Mouse (Mus musculus) stomach, embryonic 14.5 days (tissue): ENCODE measurements at regions not wholly inside any gene's neighbourhood (a gene's known extent, or its start where the extent isn't known, plus 50 kb on each side); places are given as distances from the start of the nearest gene placed in this dataset.

Source experiments
- ATAC-seq: fragments of 200-750 bp; cut with Nextera tagmentation; 2 replicates; pipeline ENCODE4 v1.8.0; 2017; ENCODE audit warnings: low read depth, moderate TSS enrichment; ENCODE audit not compliant: insufficient number of reproducible peaks, insufficient read depth, low FRiP score
- H3K27ac ChIP-seq: fragments of 300-500 bp; sonication (generic); 2 replicates; pipeline ENCODE4 v1.5.1; 2014; ENCODE audit warnings: mild to moderate bottlenecking, low read length, moderate library complexity, mixed read lengths
- H3K27me3 ChIP-seq: fragments of 300-500 bp; sonication (generic); 2 replicates; pipeline ENCODE4 v1.6.1; 2014; ENCODE audit warnings: low read length, control low read depth, mixed read lengths; ENCODE audit not compliant: control insufficient read depth, insufficient read depth
- H3K36me3 ChIP-seq: fragments of 300-500 bp; sonication (generic); 2 replicates; pipeline ENCODE4 v1.6.1; 2014; ENCODE audit warnings: mild to moderate bottlenecking, control low read depth, low read length, moderate library complexity, mixed read lengths; ENCODE audit not compliant: control insufficient read depth, insufficient read depth
- H3K4me1 ChIP-seq: fragments of 300-500 bp; sonication (generic); 2 replicates; pipeline ENCODE4 v1.6.1; 2014; ENCODE audit warnings: low read length, control low read depth, mixed read lengths; ENCODE audit not compliant: control insufficient read depth, insufficient read depth
- H3K4me2 ChIP-seq: fragments of 300-500 bp; sonication (generic); replicated peaks from 2 replicates; pipeline ENCODE4 v1.6.1; 2014; ENCODE audit warnings: low read depth, low read length, control low read depth
- H3K4me3 ChIP-seq: fragments of 300-500 bp; sonication (generic); 2 replicates; pipeline ENCODE4 v1.5.1; 2014; ENCODE audit warnings: low read depth, low read length, control low read depth
- H3K9ac ChIP-seq: fragments of 300-500 bp; sonication (generic); replicated peaks from 2 replicates; pipeline ENCODE4 v1.6.1; 2014; ENCODE audit warnings: low read depth, mild to moderate bottlenecking, control low read depth, low read length, moderate library complexity, mixed read lengths
- H3K9me3 ChIP-seq: fragments of 300-500 bp; sonication (generic); 2 replicates; pipeline ENCODE4 v1.6.1; 2016; ENCODE audit warnings: low read depth, low read length, control low read depth; ENCODE audit not compliant: control insufficient read depth
- WGBS: fragments of 180-500 bp; shearing (Covaris S2); extraction: QIAGEN DNeasy Blood & Tissue Kit; methylation state at CpG from one replicate; pipeline ENCODE4 v1.1.7; 2014; 5-methylcytosine and 5-hydroxymethylcytosine counted together

GRCm38 (mm10) chr4:55851027-55851426 is 318.8 kb upstream of the Klf4 start:
- Histone ChIP-seq H3K36me3 (no peaks in the 10 kb centered on the region), H3K4me2 (no peak overlapping the region), H3K9me3 (no peaks in the 10 kb centered on the region), H3K27me3 (no peaks in the 10 kb centered on the region), H3K4me3 (no peak overlapping the region), H3K27ac (no peak overlapping the region), H3K9ac (no peak overlapping the region), H3K4me1 (no peaks in the 10 kb centered on the region)
- 75% methylated on average over 5 of the region's 5 CpGs for WGBS
- no peak for ATAC-seq

DNA sequence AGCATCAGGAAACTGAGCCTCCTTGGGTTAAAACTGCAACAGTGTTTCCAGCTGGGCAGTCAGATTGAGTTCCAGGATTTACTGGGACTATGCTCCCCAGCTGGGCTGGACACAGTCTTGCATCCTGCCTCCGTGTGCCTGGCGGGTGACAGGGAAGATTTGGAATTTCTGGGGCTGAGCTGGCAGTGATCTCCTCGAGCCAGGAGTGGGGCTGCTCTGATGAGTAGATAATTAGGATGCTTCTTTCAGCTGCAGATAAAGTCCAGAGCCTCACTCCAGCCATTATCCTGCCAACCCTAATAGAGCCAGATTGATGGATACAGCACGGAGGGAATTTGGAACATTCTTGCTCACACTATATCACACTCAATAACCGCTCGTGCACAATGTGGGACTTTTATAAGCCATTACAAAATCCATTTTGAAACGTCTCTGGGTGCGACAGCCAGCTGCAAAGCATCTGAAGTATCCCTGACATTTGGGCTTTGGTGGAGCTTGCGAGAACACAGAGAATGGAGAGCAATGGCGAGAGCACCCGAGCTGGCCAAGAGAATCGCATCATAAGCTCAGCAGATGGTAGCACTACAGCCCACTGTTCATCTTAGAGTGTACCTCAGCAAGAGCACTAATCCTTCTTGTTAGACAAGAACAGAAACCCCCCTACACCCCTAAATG is 311.6 kb upstream of the Klf4 start:
- Histone ChIP-seq H3K9ac (no peak overlapping the region), H3K4me1 (peaks cover 3% of the 10 kb centered on the region; the same call in 1 of the 2 replicates), H3K27ac (peak overlapping the region; percentile 56), H3K36me3 (no peaks in the 10 kb centered on the region), H3K4me2 (no peak overlapping the region), H3K4me3 (no peak overlapping the region), H3K9me3 (no peaks in the 10 kb centered on the region), H3K27me3 (no peaks in the 10 kb centered on the region)
- 22% methylated on average over 12 of the region's 12 CpGs for WGBS
- peak; percentile 82; the same call in 1 of the 2 replicates for ATAC-seq

GRCm38 (mm10) chr4:55838568-55838967 is 306.3 kb upstream of the Klf4 start:
- no peak for ATAC-seq
- no peaks in the 10 kb centered on the region for H3K9me3 ChIP-seq

DNA sequence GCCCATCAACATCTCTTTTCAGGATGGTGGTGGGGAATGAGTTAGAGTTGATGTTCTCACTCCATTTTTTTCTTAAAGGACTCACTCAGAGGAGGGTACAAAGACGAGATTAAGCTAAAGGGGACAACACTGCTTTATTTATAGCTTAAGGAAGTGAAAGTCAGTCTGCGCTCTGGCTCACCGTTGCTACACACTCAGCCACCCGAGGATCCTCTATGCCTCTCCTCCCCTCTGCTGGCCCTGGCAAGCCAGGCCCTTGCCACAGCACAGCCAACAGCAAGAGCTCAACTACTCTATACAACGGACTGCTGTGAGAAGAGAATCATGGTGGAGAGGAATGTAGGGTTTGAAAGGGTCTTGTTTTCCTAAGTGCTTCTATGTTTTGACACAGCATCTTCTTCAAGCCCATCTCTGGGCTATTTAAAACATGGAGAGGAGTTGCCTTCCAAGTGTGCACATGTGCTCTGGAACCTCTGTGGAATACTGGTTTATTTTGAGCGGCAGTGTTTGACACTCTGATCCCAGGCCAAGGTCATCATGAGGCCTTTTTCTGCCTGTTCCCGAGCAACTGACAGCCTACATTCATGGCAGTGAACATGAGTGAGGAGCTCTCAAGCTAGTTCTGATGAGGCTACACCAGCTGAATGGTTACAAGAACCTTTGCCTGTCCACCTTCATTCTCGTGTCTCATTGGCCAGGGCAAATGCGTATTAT is 291.9 kb upstream of the Klf4 start:
- Histone ChIP-seq H3K27me3 (no peaks in the 10 kb centered on the region), H3K9me3 (no peaks in the 10 kb centered on the region), H3K27ac (no peak overlapping the region), H3K4me1 (no peaks in the 10 kb centered on the region), H3K36me3 (no peaks in the 10 kb centered on the region), H3K4me3 (no peak overlapping the region), H3K9ac (no peak overlapping the region), H3K4me2 (no peak overlapping the region)
- no peak for ATAC-seq
- WGBS, result 82% methylated on average over 9 of the region's 9 CpGs

More at GRCm38 (mm10) chr4:55838568-55838967, 306.3 kb upstream of the Klf4 start:
- Histone ChIP-seq H3K4me2 (no peak overlapping the region), H3K4me1 (no peaks in the 10 kb centered on the region), H3K36me3 (no peaks in the 10 kb centered on the region), H3K27ac (no peak overlapping the region), H3K9ac (no peak overlapping the region), H3K4me3 (no peak overlapping the region), H3K27me3 (no peaks in the 10 kb centered on the region)
- 87% methylated on average over 3 of the region's 3 CpGs for WGBS

GRCm38 (mm10) chr4:55823583-55823982 is 291.3 kb upstream of the Klf4 start:
- WGBS, result 64% methylated on average over 1 of the region's 1 CpGs
- H3K4me1 ChIP-seq, result no peaks in the 10 kb centered on the region
- H3K4me3 ChIP-seq, result no peak overlapping the region
- H3K27ac ChIP-seq, result no peak overlapping the region
- H3K27me3 ChIP-seq, result no peaks in the 10 kb centered on the region
- H3K36me3 ChIP-seq, result no peaks in the 10 kb centered on the region
- H3K9me3 ChIP-seq, result no peaks in the 10 kb centered on the region
- H3K9ac ChIP-seq, result no peak overlapping the region
- H3K4me2 ChIP-seq, result no peak overlapping the region
- no peak for ATAC-seq

DNA sequence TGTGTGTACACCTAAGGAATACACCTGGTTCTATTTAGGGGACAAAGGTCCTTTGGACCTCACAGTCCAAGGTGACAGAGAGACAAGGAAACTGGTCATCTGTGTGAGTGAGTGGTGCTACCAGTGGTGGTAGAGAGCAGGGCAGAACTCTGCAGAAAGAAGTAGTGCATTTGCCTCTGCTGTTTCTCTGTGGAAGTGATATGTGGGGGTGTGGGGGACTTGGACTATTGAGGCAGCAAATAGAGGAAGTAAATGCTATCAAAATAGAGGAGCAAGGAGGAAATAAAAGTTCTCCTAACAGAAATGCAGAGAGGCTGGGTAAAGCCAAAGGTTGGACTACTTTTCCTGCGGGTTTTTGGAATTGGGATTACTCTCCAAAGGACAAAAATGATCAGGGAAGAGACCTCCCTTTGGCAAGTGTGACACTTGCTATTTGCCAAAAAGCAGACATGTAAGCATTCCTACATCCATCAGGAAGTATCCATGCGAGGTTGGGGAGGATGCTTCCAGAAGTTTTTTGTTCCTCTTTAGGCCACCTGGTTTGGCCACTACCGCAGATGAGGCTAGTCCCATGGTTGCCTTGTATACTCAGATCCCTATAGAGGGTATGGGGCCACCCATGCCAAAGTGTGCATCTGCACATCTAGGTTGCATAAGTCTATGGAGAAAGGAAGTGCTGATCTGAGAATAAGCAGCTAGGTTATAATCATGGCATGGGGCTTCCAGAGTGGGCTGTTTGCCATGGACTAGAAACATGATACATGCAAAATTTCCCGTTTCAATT is 285.0 kb upstream of the Klf4 start:
- H3K9ac ChIP-seq, result no peak overlapping the region
- H3K9me3 ChIP-seq, result no peaks in the 10 kb centered on the region
- H3K4me3 ChIP-seq, result no peak overlapping the region
- H3K4me1 ChIP-seq, result no peaks in the 10 kb centered on the region
- WGBS, result 83% methylated on average over 4 of the region's 4 CpGs
- H3K36me3 ChIP-seq, result no peaks in the 10 kb centered on the region
- no peak for ATAC-seq
- H3K27ac ChIP-seq, result no peak overlapping the region
- no peaks in the 10 kb centered on the region for H3K27me3 ChIP-seq
- no peak overlapping the region for H3K4me2 ChIP-seq

DNA sequence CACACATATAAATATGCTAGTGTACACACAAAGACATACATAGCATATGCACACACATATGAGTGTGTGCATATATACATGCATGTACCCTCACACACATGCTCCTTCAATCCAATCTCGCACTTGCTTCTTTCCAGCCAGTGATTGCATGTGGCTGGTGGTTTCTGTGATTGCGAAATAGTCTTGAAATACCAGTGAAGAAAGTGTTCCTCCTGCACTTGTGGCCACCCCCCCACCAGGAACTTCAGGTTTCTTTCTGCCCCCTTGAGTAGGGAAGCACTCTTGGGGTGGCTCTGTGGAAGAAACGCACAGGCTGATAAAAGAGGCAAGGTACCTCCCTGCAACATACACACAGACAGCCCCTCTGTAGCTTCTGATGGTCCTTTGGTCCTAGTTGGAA is 283.6 kb upstream of the Klf4 start:
- Histone ChIP-seq H3K36me3 (no peaks in the 10 kb centered on the region), H3K9me3 (no peaks in the 10 kb centered on the region), H3K4me3 (no peak overlapping the region), H3K27me3 (no peaks in the 10 kb centered on the region), H3K9ac (no peak overlapping the region), H3K27ac (no peak overlapping the region), H3K4me1 (no peaks in the 10 kb centered on the region), H3K4me2 (no peak overlapping the region)
- ATAC-seq, result no peak
- 86% methylated on average over 3 of the region's 3 CpGs for WGBS

DNA sequence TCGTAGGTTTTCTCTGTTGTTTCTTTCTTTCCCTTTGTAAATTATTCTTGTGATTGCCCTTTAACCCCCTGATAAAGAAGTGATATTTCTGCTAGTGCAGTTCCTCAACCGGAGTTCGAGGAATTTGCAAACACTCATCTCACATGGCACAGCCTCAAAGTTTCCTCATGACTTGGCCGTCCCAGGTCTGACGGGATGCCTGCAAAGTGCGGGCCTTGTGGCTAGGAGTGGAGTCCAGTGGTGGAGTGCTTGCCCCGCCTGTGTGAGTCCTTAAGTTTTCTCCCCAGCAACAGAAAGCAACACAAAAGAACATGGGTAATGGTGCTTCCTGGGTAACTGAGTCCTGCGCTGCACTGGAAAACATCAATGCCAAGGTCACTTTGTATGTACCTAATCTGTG is 280.6 kb upstream of the Klf4 start:
- H3K9me3 ChIP-seq, result no peaks in the 10 kb centered on the region
- H3K4me2 ChIP-seq, result no peak overlapping the region
- H3K27me3 ChIP-seq, result no peaks in the 10 kb centered on the region
- H3K4me3 ChIP-seq, result no peak overlapping the region
- no peaks in the 10 kb centered on the region for H3K4me1 ChIP-seq
- H3K9ac ChIP-seq, result no peak overlapping the region
- ATAC-seq, result no peak
- H3K27ac ChIP-seq, result no peak overlapping the region
- WGBS, result 72% methylated on average over 8 of the region's 8 CpGs
- H3K36me3 ChIP-seq, result no peaks in the 10 kb centered on the region
